In genomic region chr14:34635192-34635591, GRCm38 (mm10) we compare ENCODE assay signal across 34 mouse cellular contexts. TPM values are rescaled to one million over a fixed set of nuclear protein-coding genes. Genes with fewer than 3 reads are reported as not detected.
DNase-seq lines count a peak whose midpoint lies in the region; ATAC-seq and TF ChIP-seq lines count a peak whose summit lies in the region.
"Had no signal": no experiment of that assay in that cellular context is flagged by ENCODE, and none has a peak within 500 bp of the region (broad histone marks: within the 10 kb centered on the region; RNA-seq: fewer than 3 reads in every experiment).

No protein-coding gene starts in this region.

- H3K9ac ChIP-seq in liver, adult 2 months (ENCODE audit: low read depth, low read length) = peak overlapping the region; percentile 55
- no peak overlapping the region; the same call in 1 of the 2 replicates for H3K9ac ChIP-seq in liver, embryonic 12.5 days
- H3K9ac ChIP-seq in embryonic facial prominence, embryonic 14.5 days (ENCODE audit: low read depth, low read length) = no peak overlapping the region
- H3K9ac ChIP-seq: forebrain, embryonic 13.5 days; heart, embryonic 12.5 days; heart, embryonic 15.5 days; hindbrain, embryonic 13.5 days had no signal

- H3K36me3 ChIP-seq in liver, adult 2 months (ENCODE audit: control insufficient read depth, insufficient read depth, low read length) = no peaks in the 10 kb centered on the region
- no peaks in the 10 kb centered on the region for H3K36me3 ChIP-seq in liver, embryonic 12.5 days
- H3K36me3 ChIP-seq in thymus, adult 2 months (ENCODE audit: control insufficient read depth, insufficient read depth, low read length) = no peaks in the 10 kb centered on the region
- H3K36me3 ChIP-seq in embryonic facial prominence, embryonic 14.5 days (ENCODE audit: control insufficient read depth, insufficient read depth, low read length) = no peaks in the 10 kb centered on the region
- H3K36me3 ChIP-seq: forebrain, embryonic 10.5 days; G1E; heart, embryonic 12.5 days; heart, embryonic 15.5 days; hindbrain, embryonic 10.5 days; hindbrain, embryonic 13.5 days had no signal

- no peaks in the 10 kb centered on the region for H3K79me2 ChIP-seq in liver, adult 2 months (ENCODE audit: control insufficient read depth, insufficient read depth, low read length)

- no peak overlapping the region for H3K4me3 ChIP-seq in liver, adult 2 months (ENCODE audit: insufficient read depth, low read depth, low read length)
- H3K4me3 ChIP-seq in liver, embryonic 12.5 days = no peak overlapping the region
- H3K4me3 ChIP-seq in thymus, adult 2 months (ENCODE audit: control insufficient read depth, insufficient read depth, low read length) = no peak overlapping the region
- H3K4me3 ChIP-seq in embryonic facial prominence, embryonic 14.5 days (ENCODE audit: low read depth, low read length) = no peak overlapping the region
- H3K4me3 ChIP-seq: erythroblast, embryonic 14.5 days; forebrain, embryonic 10.5 days; forebrain, embryonic 13.5 days; gastrocnemius, adult 2 months; heart, embryonic 12.5 days; heart, embryonic 15.5 days; hindbrain, embryonic 10.5 days; hindbrain, embryonic 13.5 days had no signal

- H3K27me3 ChIP-seq in liver, adult 2 months (ENCODE audit: control insufficient read depth, insufficient read depth, low read length) = no peaks in the 10 kb centered on the region
- no peaks in the 10 kb centered on the region for H3K27me3 ChIP-seq in liver, embryonic 12.5 days (replicated peaks)
- H3K27me3 ChIP-seq in thymus, adult 2 months (ENCODE audit: control insufficient read depth, insufficient read depth, low read length) = no peaks in the 10 kb centered on the region
- H3K27me3 ChIP-seq in embryonic facial prominence, embryonic 14.5 days (replicated peaks; ENCODE audit: control insufficient read depth, insufficient read depth, low read length) = no peaks in the 10 kb centered on the region
- H3K27me3 ChIP-seq: CH12.LX; forebrain, embryonic 13.5 days; heart, embryonic 12.5 days; heart, embryonic 15.5 days; hindbrain, embryonic 13.5 days; Patski had no signal

- no peak for TF ChIP-seq POLR2A in liver, adult 2 months (IDR thresholded peaks at IDR 0.05; ENCODE audit: extremely low read depth, insufficient read depth, low read length)
- TF ChIP-seq POLR2A in thymus, adult 2 months (IDR thresholded peaks at IDR 0.05; ENCODE audit: control insufficient read depth, extremely low read depth, insufficient read depth, low read length, poor library complexity) = no peak

- no peak for TF ChIP-seq CTCF in liver, adult 2 months (IDR thresholded peaks at IDR 0.05; ENCODE audit: low read depth, low read length)
- no peak for TF ChIP-seq CTCF in thymus, adult 2 months (IDR thresholded peaks at IDR 0.05; ENCODE audit: borderline replicate concordance, control insufficient read depth, extremely low read depth, insufficient read depth, low read length, poor library complexity)

- peaks cover 9% of the 10 kb centered on the region for H3K4me1 ChIP-seq in liver, adult 2 months (ENCODE audit: control insufficient read depth, insufficient read depth, low read length)
- peaks cover 31% of the 10 kb centered on the region for H3K4me1 ChIP-seq in liver, embryonic 12.5 days
- peaks cover 15% of the 10 kb centered on the region for H3K4me1 ChIP-seq in thymus, adult 2 months (replicated peaks; ENCODE audit: control insufficient read depth, insufficient read depth, low read length)
- H3K4me1 ChIP-seq in embryonic facial prominence, embryonic 14.5 days (ENCODE audit: control insufficient read depth, insufficient read depth, low read length) = no peaks in the 10 kb centered on the region
- H3K4me1 ChIP-seq: forebrain, embryonic 10.5 days; forebrain, embryonic 13.5 days; heart, embryonic 12.5 days; heart, embryonic 15.5 days; hindbrain, embryonic 10.5 days; hindbrain, embryonic 13.5 days had no signal

- ATAC-seq in liver, embryonic 12.5 days = no peak
- peak; percentile 85; the same call in 1 of the 2 replicates for ATAC-seq in embryonic facial prominence, embryonic 14.5 days (ENCODE audit: low read depth)
- ATAC-seq: forebrain, embryonic 13.5 days; forebrain, embryonic 16.5 days; hindbrain, embryonic 16.5 days; Patski had no signal

- no peak overlapping the region for H3K4me2 ChIP-seq in liver, embryonic 12.5 days
- no peak overlapping the region for H3K4me2 ChIP-seq in embryonic facial prominence, embryonic 14.5 days (ENCODE audit: low read depth, low read length)
- H3K4me2 ChIP-seq: forebrain, embryonic 13.5 days; heart, embryonic 12.5 days; heart, embryonic 15.5 days; hindbrain, embryonic 13.5 days had no signal

- H3K9me3 ChIP-seq in liver, embryonic 12.5 days (replicated peaks) = no peaks in the 10 kb centered on the region
- H3K9me3 ChIP-seq in embryonic facial prominence, embryonic 14.5 days (ENCODE audit: control insufficient read depth, low read length) = no peaks in the 10 kb centered on the region
- H3K9me3 ChIP-seq: forebrain, embryonic 10.5 days; forebrain, embryonic 13.5 days; G1E; heart, embryonic 12.5 days; heart, embryonic 15.5 days; hindbrain, embryonic 10.5 days; hindbrain, embryonic 13.5 days had no signal

- H3K27ac ChIP-seq in liver, adult 2 months (replicated peaks; ENCODE audit: insufficient read depth, low read depth, low read length) = peak overlapping the region; percentile 93
- no peak overlapping the region for H3K27ac ChIP-seq in liver, embryonic 12.5 days
- 0 out of 2 replicates have a peak overlapping the region, but pooled peaks have one; percentile 2 for H3K27ac ChIP-seq in thymus, adult 2 months (ENCODE audit: control insufficient read depth, insufficient read depth, low read length)
- no peak overlapping the region for H3K27ac ChIP-seq in embryonic facial prominence, embryonic 14.5 days (replicated peaks; ENCODE audit: low read depth, low read length)
- H3K27ac ChIP-seq: forebrain, embryonic 10.5 days; forebrain, embryonic 13.5 days; gastrocnemius, adult 2 months; heart, embryonic 15.5 days; hindbrain, embryonic 10.5 days; hindbrain, embryonic 13.5 days had no signal

- DNase-seq in liver, adult 2 months (ENCODE audit: extremely low read depth, low read depth, low spot score) = peak; percentile 93
- no peak for DNase-seq in thymus, adult 2 months
- DNase-seq in thymus, postnatal 14 days = no peak
- peak; percentile 60 for DNase-seq in embryonic facial prominence, embryonic 14.5 days (ENCODE audit: low spot score)
- peak; percentile 91 for DNase-seq in gonadal fat pad, adult 2 months (ENCODE audit: low read depth)
- DNase-seq in testis, postnatal 14 days (ENCODE audit: low spot score) = no peak
- no peak for DNase-seq in spleen, postnatal 36 days (ENCODE audit: low spot score in 2 of 2)
- DNase-seq: adrenal gland, adult 2 months; adrenal gland, postnatal 14 days; B cell, adult 2 months; cerebellum, adult 11 months; cerebellum, adult 2 months; cerebellum, adult 9-11 months; cerebellum, postnatal 25 days; gastrocnemius, adult 2 months; gastrocnemius, postnatal 14 days; heart, adult 18-20 months; heart, postnatal 10 days; heart, postnatal 36 days had no signal

- WGBS in liver, adult 2 months = 21% methylated on average over 7 of the region's 7 CpGs
- WGBS in liver, embryonic 12.5 days (ENCODE audit: insufficient replicate concordance) = 56% methylated on average over 7 of the region's 7 CpGs
- WGBS in thymus, adult 2 months = 80% methylated on average over 7 of the region's 7 CpGs
- 40% methylated on average over 7 of the region's 7 CpGs for WGBS in embryonic facial prominence, embryonic 14.5 days

RNA-seq across cellular contexts. Expression of gene Opn4, which starts 35.2 kb away (rescaled TPM):
- total RNA-seq in liver, adult 2 months (2014; rRNA removed) = not detected in 2 replicates
- not detected in 2 replicates for polyA plus RNA-seq in liver, adult 2 months (2012; rRNA removed)
- not detected in 2 replicates for polyA plus RNA-seq in liver, embryonic 12.5 days (2016; fragmentation: Nextera tagmentation; extraction: Ambion mirVana)
- 0.22 and 1.1 TPM in 2 replicates for polyA plus RNA-seq in thymus, adult 2 months (2012; rRNA removed)
- 0.77 and 1.00 TPM in 2 replicates for polyA plus RNA-seq in embryonic facial prominence, embryonic 14.5 days (2014; fragmentation: Nextera tagmentation; extraction: Ambion mirVana)
- polyA plus RNA-seq in gonadal fat pad, adult 2 months (2012; rRNA removed) = not detected in 2 replicates
- total RNA-seq: adrenal gland, postnatal 14 days; adrenal gland, postnatal 4 days; CH12.LX; common myeloid progenitor, adult 5-6 weeks; gastrocnemius, adult 2 months; gastrocnemius, postnatal 14 days had no signal
- polyA plus RNA-seq: erythroblast, embryonic 14.5 days; forebrain, embryonic 13.5 days; forebrain, embryonic 16.5 days; G1E; hindbrain, embryonic 10.5 days; hindbrain, embryonic 13.5 days; hindbrain, embryonic 16.5 days; Patski had no signal

RNA-seq across cellular contexts. Expression of gene Wapl, which starts 38.5 kb away (rescaled TPM):
- total RNA-seq in liver, adult 2 months (2014; rRNA removed) = 60.5 and 63.4 TPM in 2 replicates
- 5.8 and 6.8 TPM in 2 replicates for polyA plus RNA-seq in liver, adult 2 months (2012; rRNA removed)
- polyA plus RNA-seq in liver, embryonic 12.5 days (2016; fragmentation: Nextera tagmentation; extraction: Ambion mirVana) = 43.8 and 46.4 TPM in 2 replicates
- polyA plus RNA-seq in thymus, adult 2 months (2012; rRNA removed) = 28.4 and 37.9 TPM in 2 replicates
- 26.9 and 27.4 TPM in 2 replicates for polyA plus RNA-seq in embryonic facial prominence, embryonic 14.5 days (2014; fragmentation: Nextera tagmentation; extraction: Ambion mirVana)
- polyA plus RNA-seq in gonadal fat pad, adult 2 months (2012; rRNA removed) = 17.7 and 23.4 TPM in 2 replicates

RNA-seq across cellular contexts. Expression of gene Ldb3, which starts 46.7 kb away (rescaled TPM):
- total RNA-seq in liver, adult 2 months (2014; rRNA removed) = 0.18 TPM in 1 of 2 replicates, not detected in the other
- polyA plus RNA-seq in liver, adult 2 months (2012; rRNA removed) = 0.06 TPM in 2 replicates
- 0.17 and 0.20 TPM in 2 replicates for polyA plus RNA-seq in liver, embryonic 12.5 days (2016; fragmentation: Nextera tagmentation; extraction: Ambion mirVana)
- 6.6 and 63.0 TPM in 2 replicates for polyA plus RNA-seq in thymus, adult 2 months (2012; rRNA removed)
- 58.3 and 86.4 TPM in 2 replicates for polyA plus RNA-seq in embryonic facial prominence, embryonic 14.5 days (2014; fragmentation: Nextera tagmentation; extraction: Ambion mirVana)
- 4.6 and 6.6 TPM in 2 replicates for polyA plus RNA-seq in gonadal fat pad, adult 2 months (2012; rRNA removed)
- total RNA-seq: common myeloid progenitor, adult 5-6 weeks had no signal
- polyA plus RNA-seq: erythroblast, embryonic 14.5 days; G1E had no signal

Comparison
In these comparisons a context has a peak if more than half of its experiments do, and no peak if none do; other contexts are left out.
1. H3K27ac ChIP-seq: peak in liver, adult 2 months (single experiment) and thymus, adult 2 months (single experiment); none in liver, embryonic 12.5 days (single experiment) and embryonic facial prominence, embryonic 14.5 days (single experiment).
2. DNase-seq: peak in liver, adult 2 months (single experiment), embryonic facial prominence, embryonic 14.5 days (single experiment) and gonadal fat pad, adult 2 months (single experiment); none in thymus, adult 2 months (single experiment), thymus, postnatal 14 days (single experiment), testis, postnatal 14 days (single experiment) and spleen, postnatal 36 days (0 of 2).